Mouse (Mus musculus): ENCODE results near the gene Cblb. TPM values are rescaled to one million over a fixed set of nuclear protein-coding genes. Genes with fewer than 3 reads are reported as not detected.

Cblb gene
- polyA plus RNA-seq, 1 experiment from 2014 or later: 2.1 TPM

- Histone ChIP-seq H3K27ac (ENCODE audit: low read depth) (no peak overlapping the region), H3K4me2 (ENCODE audit: low read depth, low read length) (peak overlapping the region; percentile 93; the same call in 1 of the 2 replicates), H3K9me3 (ENCODE audit: low read length) (no peaks in the 10 kb centered on the region), H3K9ac (replicated peaks) (no peak overlapping the region), H3K27me3 (ENCODE audit: insufficient read depth, low read length) (no peaks in the 10 kb centered on the region), H3K36me3 (replicated peaks; ENCODE audit: insufficient read depth, low read length) (peaks cover 16% of the 10 kb centered on the region; the same call in 1 of the 2 replicates), H3K4me1 (ENCODE audit: insufficient read depth) (peaks cover 44% of the 10 kb centered on the region), H3K4me3 (ENCODE audit: low read depth, low read length) (peak overlapping the region; percentile 89; the same call in 1 of the 2 replicates)
- no peak for TF ChIP-seq EP300 (IDR thresholded peaks at IDR 0.05; ENCODE audit: low read depth)
- no peak for ATAC-seq
- no peak for DNase-seq
- WGBS (ENCODE audit: insufficient replicate concordance): 83% methylated on average over 4 of the region's 4 CpGs
These were observed 2.6 kb downstream of the Cblb start for GRCm38 (mm10) chr16:52033381-52034315.

- TF ChIP-seq EP300 (IDR thresholded peaks at IDR 0.05; ENCODE audit: low read depth) (no peak), CTCF (IDR thresholded peaks at IDR 0.05; ENCODE audit: low read depth) (no peak)
- WGBS (ENCODE audit: insufficient replicate concordance): 82% methylated on average over 5 of the region's 5 CpGs
- H3K27ac ChIP-seq (ENCODE audit: low read depth): no peak overlapping the region
- peaks cover 16% of the 10 kb centered on the region; the same call in 1 of the 2 replicates for H3K36me3 ChIP-seq (replicated peaks; ENCODE audit: insufficient read depth, low read length)
- no peak overlapping the region for H3K4me3 ChIP-seq (ENCODE audit: low read depth, low read length)
- ATAC-seq (no peak), DNase-seq (no peak)
- H3K4me2 ChIP-seq (ENCODE audit: low read depth, low read length): no peak overlapping the region
- H3K9ac ChIP-seq (replicated peaks): no peak overlapping the region
- H3K4me1 ChIP-seq (ENCODE audit: insufficient read depth): peaks cover 49% of the 10 kb centered on the region
- no peaks in the 10 kb centered on the region for H3K9me3 ChIP-seq (ENCODE audit: low read length)
- no peaks in the 10 kb centered on the region for H3K27me3 ChIP-seq (ENCODE audit: insufficient read depth, low read length)
These were observed 3.3 kb downstream of the Cblb start for GRCm38 (mm10) chr16:52034356-52034755.

- no peak overlapping the region for H3K9ac ChIP-seq (replicated peaks)
- no peak for DNase-seq
- WGBS (ENCODE audit: insufficient replicate concordance): 47% methylated on average over 3 of the region's 3 CpGs
- H3K4me2 ChIP-seq (ENCODE audit: low read depth, low read length): no peak overlapping the region
- no peak overlapping the region for H3K4me3 ChIP-seq (ENCODE audit: low read depth, low read length)
- peaks cover 16% of the 10 kb centered on the region; the same call in 1 of the 2 replicates for H3K36me3 ChIP-seq (replicated peaks; ENCODE audit: insufficient read depth, low read length)
- H3K9me3 ChIP-seq (ENCODE audit: low read length): no peaks in the 10 kb centered on the region
- H3K4me1 ChIP-seq (ENCODE audit: insufficient read depth): peaks cover 51% of the 10 kb centered on the region
- no peak for TF ChIP-seq EP300 (IDR thresholded peaks at IDR 0.05; ENCODE audit: low read depth)
- TF ChIP-seq CTCF (IDR thresholded peaks at IDR 0.05; ENCODE audit: low read depth): no peak
- ATAC-seq: no peak
- no peaks in the 10 kb centered on the region for H3K27me3 ChIP-seq (ENCODE audit: insufficient read depth, low read length)
- H3K27ac ChIP-seq (ENCODE audit: low read depth): 0 out of 2 replicates have a peak overlapping the region, but pooled peaks have one; percentile 13
These were observed 5.3 kb downstream of the Cblb start for GRCm38 (mm10) chr16:52036295-52036694.

- H3K9ac ChIP-seq (replicated peaks): no peak overlapping the region
- TF ChIP-seq CTCF (IDR thresholded peaks at IDR 0.05; ENCODE audit: low read depth) (no peak), EP300 (IDR thresholded peaks at IDR 0.05; ENCODE audit: low read depth) (no peak)
- peak overlapping the region; percentile 29; the same call in 1 of the 2 replicates for H3K27ac ChIP-seq (ENCODE audit: low read depth)
- no peaks in the 10 kb centered on the region for H3K9me3 ChIP-seq (ENCODE audit: low read length)
- DNase-seq: no peak
- H3K4me1 ChIP-seq (ENCODE audit: insufficient read depth): peaks cover 42% of the 10 kb centered on the region
- H3K4me2 ChIP-seq (ENCODE audit: low read depth, low read length): peak overlapping the region; percentile 19
- ATAC-seq: peak; percentile 54
- 67% methylated on average over 4 of the region's 4 CpGs for WGBS (ENCODE audit: insufficient replicate concordance)
- peaks cover 16% of the 10 kb centered on the region; the same call in 1 of the 2 replicates for H3K36me3 ChIP-seq (replicated peaks; ENCODE audit: insufficient read depth, low read length)
- no peaks in the 10 kb centered on the region for H3K27me3 ChIP-seq (ENCODE audit: insufficient read depth, low read length)
- H3K4me3 ChIP-seq (ENCODE audit: low read depth, low read length): no peak overlapping the region
These were observed 7.3 kb downstream of the Cblb start for GRCm38 (mm10) chr16:52038283-52038682.

GRCm38 (mm10) chr16:52038821-52039220 is 7.8 kb downstream of the Cblb start:
- 64% methylated on average over 2 of the region's 2 CpGs for WGBS (ENCODE audit: insufficient replicate concordance)
- DNase-seq (no peak), ATAC-seq (peak; percentile 63)
- Histone ChIP-seq H3K4me1 (ENCODE audit: insufficient read depth) (peaks cover 41% of the 10 kb centered on the region), H3K4me3 (ENCODE audit: low read depth, low read length) (no peak overlapping the region), H3K9me3 (ENCODE audit: low read length) (no peaks in the 10 kb centered on the region), H3K36me3 (replicated peaks; ENCODE audit: insufficient read depth, low read length) (peaks cover 16% of the 10 kb centered on the region; the same call in 1 of the 2 replicates), H3K9ac (replicated peaks) (no peak overlapping the region), H3K4me2 (ENCODE audit: low read depth, low read length) (peak overlapping the region; percentile 19), H3K27me3 (ENCODE audit: insufficient read depth, low read length) (no peaks in the 10 kb centered on the region), H3K27ac (ENCODE audit: low read depth) (peak overlapping the region; percentile 29; the same call in 1 of the 2 replicates)
- TF ChIP-seq CTCF (IDR thresholded peaks at IDR 0.05; ENCODE audit: low read depth) (no peak), EP300 (IDR thresholded peaks at IDR 0.05; ENCODE audit: low read depth) (no peak)

GRCm38 (mm10) chr16:52040937-52041336 is 9.9 kb downstream of the Cblb start:
- H3K9ac ChIP-seq (replicated peaks): no peak overlapping the region
- peaks cover 22% of the 10 kb centered on the region for H3K4me1 ChIP-seq (ENCODE audit: insufficient read depth)
- no peak overlapping the region for H3K4me3 ChIP-seq (ENCODE audit: low read depth, low read length)
- no peaks in the 10 kb centered on the region for H3K9me3 ChIP-seq (ENCODE audit: low read length)
- no peaks in the 10 kb centered on the region for H3K27me3 ChIP-seq (ENCODE audit: insufficient read depth, low read length)
- 0 out of 2 replicates have a peak, but pooled peaks cover 1% of the 10 kb centered on the region for H3K36me3 ChIP-seq (replicated peaks; ENCODE audit: insufficient read depth, low read length)
- TF ChIP-seq EP300 (IDR thresholded peaks at IDR 0.05; ENCODE audit: low read depth): no peak
- H3K4me2 ChIP-seq (ENCODE audit: low read depth, low read length): no peak overlapping the region
- no peak overlapping the region for H3K27ac ChIP-seq (ENCODE audit: low read depth)
- DNase-seq (no peak), ATAC-seq (no peak)
- WGBS (ENCODE audit: insufficient replicate concordance): 72% methylated on average over 4 of the region's 4 CpGs

All from liver, postnatal 0 days (tissue).